Mouse (Mus musculus): ENCODE data around the gene Adck1.

- no peak for TF ChIP-seq CTCF (IDR thresholded peaks at IDR 0.05; ENCODE audit: low read depth)
- no peak for TF ChIP-seq EP300 (IDR thresholded peaks at IDR 0.05; ENCODE audit: low read depth)
Measured at GRCm38 (mm10) chr12:88490881-88491280, 130.5 kb downstream of the Adck1 start.
